Mouse (Mus musculus): ENCODE results near the gene Fam178b. TPM values are rescaled to one million over a fixed set of nuclear protein-coding genes. Genes with fewer than 3 reads are reported as not detected.
"Not testable (repeated sequence)": the region's sequence is repeated elsewhere in the genome, so short reads cannot be mapped to it uniquely, and the experiment has no call there.

The Fam178b gene
- polyA plus RNA-seq, 1 experiment from 2014 or later: 0.28 TPM

DNA sequence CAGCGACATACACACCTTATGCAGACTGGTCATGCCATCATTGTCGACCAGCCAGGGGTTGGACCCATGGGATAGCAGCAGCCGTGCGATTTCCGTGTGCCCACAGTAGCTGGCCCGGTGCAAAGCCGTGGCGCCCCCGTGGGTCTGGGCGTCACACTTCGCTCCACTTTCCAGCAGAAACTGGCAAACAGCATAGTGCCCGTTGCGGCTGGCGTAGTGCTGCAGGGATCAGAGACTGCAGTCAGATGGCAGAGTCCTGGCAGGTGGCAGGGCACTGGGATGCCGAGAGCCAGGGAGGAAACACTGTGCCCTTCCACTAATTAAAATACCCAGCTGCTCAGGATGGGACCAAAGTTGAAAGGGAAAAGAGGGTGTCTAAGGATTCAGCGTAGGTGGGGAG is 141.1 kb downstream of the Fam178b start:
- WGBS: 88% methylated on average over 16 of the region's 16 CpGs
- H3K27me3 ChIP-seq (replicated peaks; ENCODE audit: control insufficient read depth, insufficient read depth, low read length): no peaks in the 10 kb centered on the region
- no peak for ATAC-seq
- no peak overlapping the region for H3K27ac ChIP-seq (ENCODE audit: low read depth, low read length)
- H3K4me3 ChIP-seq (ENCODE audit: low read length): no peak overlapping the region
- H3K9ac ChIP-seq (ENCODE audit: low read depth, low read length): no peak overlapping the region
- no peaks in the 10 kb centered on the region for H3K9me3 ChIP-seq (ENCODE audit: control insufficient read depth, low read length)
- H3K4me2 ChIP-seq (ENCODE audit: low read length): no peak overlapping the region
- peaks cover 9% of the 10 kb centered on the region for H3K4me1 ChIP-seq (ENCODE audit: control insufficient read depth, insufficient read depth, low read depth, low read length)
- H3K36me3 ChIP-seq (ENCODE audit: control insufficient read depth, insufficient read depth, low read length): peaks cover 15% of the 10 kb centered on the region

DNA sequence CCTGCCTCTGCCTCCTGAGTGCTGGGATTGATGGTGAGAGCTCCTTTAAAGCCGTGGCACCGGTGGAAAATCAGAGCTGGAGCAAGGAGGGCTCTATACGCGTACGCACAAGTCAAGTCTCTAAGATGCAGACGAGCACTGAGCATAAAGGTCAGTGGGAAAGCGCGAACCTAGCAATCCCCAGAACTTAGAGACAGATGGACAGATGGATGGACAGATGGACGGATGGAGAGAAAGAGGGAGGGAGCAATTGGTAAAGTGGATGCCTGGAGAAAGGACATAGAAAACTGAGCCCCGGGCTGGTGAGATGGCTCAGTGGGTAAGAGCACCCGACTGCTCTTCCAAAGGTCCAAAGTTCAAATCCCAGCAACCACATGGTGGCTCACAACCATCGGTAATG is 142.2 kb downstream of the Fam178b start:
- no peak overlapping the region for H3K27ac ChIP-seq (ENCODE audit: low read depth, low read length)
- H3K4me3 ChIP-seq (ENCODE audit: low read length): no peak overlapping the region
- H3K9me3 ChIP-seq (ENCODE audit: control insufficient read depth, low read length): no peaks in the 10 kb centered on the region
- H3K4me2 ChIP-seq (ENCODE audit: low read length): no peak overlapping the region
- ATAC-seq: no peak
- H3K36me3 ChIP-seq (ENCODE audit: control insufficient read depth, insufficient read depth, low read length): peaks cover 15% of the 10 kb centered on the region
- 92% methylated on average over 12 of the region's 12 CpGs for WGBS
- H3K9ac ChIP-seq (ENCODE audit: low read depth, low read length): no peak overlapping the region
- H3K27me3 ChIP-seq (replicated peaks; ENCODE audit: control insufficient read depth, insufficient read depth, low read length): no peaks in the 10 kb centered on the region
- H3K4me1 ChIP-seq (ENCODE audit: control insufficient read depth, insufficient read depth, low read depth, low read length): peaks cover 7% of the 10 kb centered on the region; the same call in 1 of the 2 replicates

DNA sequence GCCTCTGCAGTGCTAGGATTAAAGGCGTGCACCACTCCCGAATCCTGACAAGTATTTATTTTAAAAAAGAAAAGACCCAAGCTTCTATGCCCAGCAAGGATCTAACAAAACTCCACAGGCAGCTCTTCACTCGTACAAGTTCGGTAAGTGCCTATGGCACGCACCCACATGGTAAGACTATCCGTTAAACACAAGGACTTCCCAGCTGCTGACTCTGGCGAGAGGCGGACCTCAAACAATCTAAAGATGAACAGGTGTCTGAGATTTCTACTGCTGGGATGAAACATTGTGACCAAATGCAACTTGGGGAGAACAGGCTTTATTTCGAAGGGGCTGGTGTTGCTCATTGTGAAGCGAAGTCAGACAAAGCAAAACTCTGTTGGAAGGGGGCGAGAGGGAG is 142.9 kb downstream of the Fam178b start:
- H3K9me3 ChIP-seq (ENCODE audit: control insufficient read depth, low read length): no peaks in the 10 kb centered on the region
- H3K9ac ChIP-seq (ENCODE audit: low read depth, low read length): no peak overlapping the region
- peaks cover 3% of the 10 kb centered on the region; the same call in 1 of the 2 replicates for H3K4me1 ChIP-seq (ENCODE audit: control insufficient read depth, insufficient read depth, low read depth, low read length)
- no peak for ATAC-seq
- no peak overlapping the region for H3K27ac ChIP-seq (ENCODE audit: low read depth, low read length)
- 91% methylated on average over 11 of the region's 11 CpGs for whole genome bisulfite sequencing
- no peak overlapping the region for H3K4me2 ChIP-seq (ENCODE audit: low read length)
- H3K27me3 ChIP-seq (replicated peaks; ENCODE audit: control insufficient read depth, insufficient read depth, low read length): no peaks in the 10 kb centered on the region
- peaks cover 15% of the 10 kb centered on the region for H3K36me3 ChIP-seq (ENCODE audit: control insufficient read depth, insufficient read depth, low read length)
- H3K4me3 ChIP-seq (ENCODE audit: low read length): no peak overlapping the region

DNA sequence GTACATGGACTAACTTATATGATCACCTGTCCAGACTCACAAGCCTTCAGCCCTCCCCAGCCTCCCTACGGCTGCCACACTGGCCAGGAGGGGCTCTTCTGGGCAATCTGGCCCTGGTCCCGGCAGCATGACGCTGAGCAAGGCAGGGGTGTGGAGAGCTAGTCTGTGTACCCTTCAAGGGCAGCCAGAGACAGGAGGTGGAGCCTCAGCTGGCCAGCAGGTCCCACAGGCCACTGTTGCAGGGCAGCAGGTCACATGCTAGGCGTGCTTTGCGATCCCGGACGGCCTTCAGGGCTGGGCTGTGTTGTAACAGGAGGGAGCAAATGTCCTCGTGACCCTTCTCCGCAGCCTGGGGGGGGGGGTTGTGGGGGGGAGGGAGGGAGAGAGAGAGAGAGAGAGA is 143.8 kb downstream of the Fam178b start, which contains the start of gene Gm42417:
Gene Gm42417 (minus strand): TSS at position 244 of the 400 bp plus-strand sequence.
- Histone ChIP-seq H3K27ac (ENCODE audit: low read depth, low read length) (no peak within 1 kb of the TSS), H3K9me3 (ENCODE audit: control insufficient read depth, low read length) (no peaks in the 10 kb centered on the region), H3K9ac (ENCODE audit: low read depth, low read length) (no peak within 1 kb of the TSS), H3K4me3 (ENCODE audit: low read length) (no peak within 1 kb of the TSS), H3K4me1 (ENCODE audit: control insufficient read depth, insufficient read depth, low read depth, low read length) (peaks cover 3% of the 10 kb centered on the region; the same call in 1 of the 2 replicates), H3K4me2 (ENCODE audit: low read length) (no peak within 1 kb of the TSS), H3K27me3 (replicated peaks; ENCODE audit: control insufficient read depth, insufficient read depth, low read length) (no peaks in the 10 kb centered on the region), H3K36me3 (ENCODE audit: control insufficient read depth, insufficient read depth, low read length) (peaks cover 15% of the 10 kb centered on the region)
- ATAC-seq: no peak
- 64% methylated on average over 5 of the region's 9 CpGs for WGBS

DNA sequence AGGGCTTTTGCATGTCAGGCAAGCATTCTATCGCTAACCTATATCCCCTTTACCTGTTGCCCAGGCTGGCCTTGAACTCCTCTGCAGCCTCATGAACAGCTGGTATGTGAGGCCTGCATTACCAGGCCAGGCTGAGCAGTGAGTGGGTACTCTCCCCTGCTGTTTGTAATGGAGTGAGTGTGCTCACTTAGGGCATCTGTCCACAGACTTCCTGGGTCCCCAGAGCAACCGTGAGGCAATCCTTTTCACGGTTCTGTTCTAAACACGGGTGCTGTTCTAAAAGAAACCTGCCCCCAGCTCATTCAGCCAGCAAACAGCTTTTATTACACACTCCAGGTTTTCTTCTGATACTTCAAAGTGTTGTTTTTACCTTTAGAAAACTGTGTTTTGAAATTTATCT is 144.3 kb downstream of the Fam178b start:
- H3K27ac ChIP-seq (ENCODE audit: low read depth, low read length): no peak overlapping the region
- H3K27me3 ChIP-seq (replicated peaks; ENCODE audit: control insufficient read depth, insufficient read depth, low read length): no peaks in the 10 kb centered on the region
- peaks cover 15% of the 10 kb centered on the region for H3K36me3 ChIP-seq (ENCODE audit: control insufficient read depth, insufficient read depth, low read length)
- WGBS: 89% methylated on average over 4 of the region's 4 CpGs
- no peak overlapping the region for H3K4me3 ChIP-seq (ENCODE audit: low read length)
- no peak overlapping the region for H3K4me2 ChIP-seq (ENCODE audit: low read length)
- no peak for ATAC-seq
- no peak overlapping the region for H3K9ac ChIP-seq (ENCODE audit: low read depth, low read length)
- H3K9me3 ChIP-seq (ENCODE audit: control insufficient read depth, low read length): no peaks in the 10 kb centered on the region
- peaks cover 3% of the 10 kb centered on the region; the same call in 1 of the 2 replicates for H3K4me1 ChIP-seq (ENCODE audit: control insufficient read depth, insufficient read depth, low read depth, low read length)

DNA sequence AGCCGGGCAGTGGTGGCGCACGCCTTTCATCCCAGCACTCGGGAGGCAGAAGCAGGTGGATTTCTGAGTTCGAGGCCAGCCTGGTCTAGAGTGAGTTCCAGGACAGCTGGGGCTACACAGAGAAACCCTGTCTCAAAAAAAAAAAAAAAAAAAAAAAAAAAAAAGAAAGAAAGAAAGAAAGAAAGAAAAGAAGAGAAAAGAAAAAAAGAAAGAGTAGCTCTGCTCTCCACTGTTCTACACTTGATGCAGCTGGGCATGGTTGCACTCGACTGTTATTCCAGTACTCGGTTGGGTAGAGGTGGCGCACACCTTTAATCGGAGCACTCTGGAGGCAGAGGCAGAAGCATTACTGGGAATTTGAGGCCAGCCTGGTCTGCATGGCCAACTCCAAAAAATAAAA is 146.2 kb downstream of the Fam178b start, which contains the start of gene Ankrd23:
Gene Ankrd23 (minus strand): TSS at position 101 of the 400 bp plus-strand sequence.
- H3K4me1 ChIP-seq (ENCODE audit: control insufficient read depth, insufficient read depth, low read depth, low read length); ATAC-seq; H3K4me2 ChIP-seq (ENCODE audit: low read length); H3K27me3 ChIP-seq (replicated peaks; ENCODE audit: control insufficient read depth, insufficient read depth, low read length); H3K4me3 ChIP-seq (ENCODE audit: low read length); H3K27ac ChIP-seq (ENCODE audit: low read depth, low read length); H3K9ac ChIP-seq (ENCODE audit: low read depth, low read length); H3K9me3 ChIP-seq (ENCODE audit: control insufficient read depth, low read length): not testable (repeated sequence)
- 93% methylated on average over 9 of the region's 9 CpGs for WGBS
- H3K36me3 ChIP-seq (ENCODE audit: control insufficient read depth, insufficient read depth, low read length): peaks cover 13% of the 10 kb centered on the region

DNA sequence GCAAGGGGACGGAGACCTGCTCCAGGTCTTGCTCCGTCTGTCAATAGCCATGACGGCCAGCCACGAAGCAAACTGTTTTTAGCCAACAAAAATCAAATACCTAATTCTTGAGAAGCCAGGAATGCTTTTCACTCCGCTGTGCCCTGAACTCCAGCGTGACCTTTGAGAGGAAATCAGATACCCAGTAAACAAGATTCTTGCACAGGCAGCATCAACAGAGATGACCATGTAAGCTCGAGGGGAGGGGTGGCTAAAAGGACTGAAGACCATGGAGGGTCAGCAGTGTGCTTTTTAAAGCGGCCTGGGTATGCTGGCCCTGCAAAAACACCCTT is 146.6 kb downstream of the Fam178b start:
- no peaks in the 10 kb centered on the region for H3K27me3 ChIP-seq (replicated peaks; ENCODE audit: control insufficient read depth, insufficient read depth, low read length)
- H3K9me3 ChIP-seq (ENCODE audit: control insufficient read depth, low read length): no peaks in the 10 kb centered on the region
- peaks cover 3% of the 10 kb centered on the region; the same call in 1 of the 2 replicates for H3K4me1 ChIP-seq (ENCODE audit: control insufficient read depth, insufficient read depth, low read depth, low read length)
- peaks cover 10% of the 10 kb centered on the region for H3K36me3 ChIP-seq (ENCODE audit: control insufficient read depth, insufficient read depth, low read length)
- no peak overlapping the region for H3K27ac ChIP-seq (ENCODE audit: low read depth, low read length)
- H3K9ac ChIP-seq (ENCODE audit: low read depth, low read length): no peak overlapping the region
- 76% methylated on average over 8 of the region's 8 CpGs for WGBS
- no peak for ATAC-seq
- no peak overlapping the region for H3K4me3 ChIP-seq (ENCODE audit: low read length)
- no peak overlapping the region for H3K4me2 ChIP-seq (ENCODE audit: low read length)

DNA sequence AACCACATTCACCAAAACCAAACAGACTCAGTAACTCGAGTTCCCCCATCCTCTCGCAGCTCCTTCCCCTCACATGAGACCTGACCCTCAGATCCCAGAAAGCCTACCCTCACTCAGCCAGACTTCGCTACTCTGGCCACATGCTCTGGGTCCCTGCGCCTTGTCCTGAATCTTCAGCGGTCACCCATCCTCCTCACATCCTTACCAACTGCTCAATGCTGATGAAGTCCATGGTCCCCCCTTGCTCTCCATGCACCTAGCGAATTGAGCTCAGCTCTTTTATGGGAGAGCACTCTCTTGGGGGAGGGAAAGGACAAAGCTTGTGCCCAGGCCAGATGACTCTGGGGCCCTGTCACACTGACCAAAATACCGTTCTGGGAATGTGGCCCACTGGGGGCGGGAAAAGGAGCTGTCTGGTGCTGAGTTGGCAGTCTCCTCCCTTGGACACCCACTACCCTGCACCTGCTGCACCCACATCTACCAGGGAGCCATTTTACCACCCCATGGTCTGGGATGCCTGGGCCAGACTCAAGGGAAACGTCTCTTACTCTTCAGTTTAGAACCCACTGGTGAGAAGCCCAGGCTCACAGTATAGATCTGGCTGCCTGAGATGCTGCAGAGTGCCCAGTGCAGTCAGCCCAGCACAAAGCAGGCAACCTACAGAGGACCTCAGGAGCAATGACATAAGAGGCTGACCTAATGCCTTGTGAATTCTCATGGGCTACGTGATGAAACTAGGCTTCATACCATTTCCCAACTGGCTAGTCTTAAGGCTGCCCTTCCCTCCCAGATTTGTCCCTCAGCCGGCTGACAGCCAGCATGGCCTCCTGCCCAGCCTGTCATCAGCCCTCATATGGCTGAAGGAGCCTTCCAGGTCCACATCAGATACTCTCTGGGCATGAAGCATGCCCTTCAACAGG is 147.2 kb downstream of the Fam178b start:
- Histone ChIP-seq H3K27me3 (replicated peaks; ENCODE audit: control insufficient read depth, insufficient read depth, low read length) (no peaks in the 10 kb centered on the region), H3K4me3 (ENCODE audit: low read length) (no peak overlapping the region), H3K9ac (ENCODE audit: low read depth, low read length) (no peak overlapping the region), H3K4me1 (ENCODE audit: control insufficient read depth, insufficient read depth, low read depth, low read length) (peaks cover 3% of the 10 kb centered on the region; the same call in 1 of the 2 replicates), H3K4me2 (ENCODE audit: low read length) (no peak overlapping the region), H3K36me3 (ENCODE audit: control insufficient read depth, insufficient read depth, low read length) (peaks cover 7% of the 10 kb centered on the region; the same call in 1 of the 2 replicates), H3K9me3 (ENCODE audit: control insufficient read depth, low read length) (no peaks in the 10 kb centered on the region), H3K27ac (ENCODE audit: low read depth, low read length) (no peak overlapping the region)
- ATAC-seq: no peak; the same call in 1 of the 2 replicates
- WGBS: 84% methylated on average over 11 of the region's 11 CpGs

DNA sequence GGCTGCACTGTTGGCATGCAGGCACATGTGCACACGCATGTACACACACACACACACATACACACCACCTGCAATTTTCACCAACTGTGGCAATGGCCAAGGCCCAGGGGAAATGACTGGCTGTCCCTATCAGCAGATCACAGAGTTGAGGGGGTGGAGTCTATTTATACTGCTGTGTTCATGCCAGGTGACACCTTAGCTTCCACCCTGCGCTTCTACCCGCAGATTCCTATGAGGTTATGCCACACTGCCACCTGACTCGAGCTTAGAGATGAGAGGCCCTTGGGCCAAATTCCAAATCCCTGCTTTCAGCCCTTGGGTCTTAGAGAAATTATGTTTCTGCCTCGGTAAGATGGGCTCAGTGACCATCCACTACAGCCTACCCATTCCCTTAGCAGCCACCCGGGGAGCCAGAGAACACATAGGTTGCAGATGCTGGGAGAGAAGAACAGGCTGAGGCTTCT is 148.4 kb downstream of the Fam178b start:
- H3K9ac ChIP-seq (ENCODE audit: low read depth, low read length): no peak overlapping the region
- 88% methylated on average over 6 of the region's 6 CpGs for WGBS
- H3K27ac ChIP-seq (ENCODE audit: low read depth, low read length): no peak overlapping the region
- H3K9me3 ChIP-seq (ENCODE audit: control insufficient read depth, low read length): no peaks in the 10 kb centered on the region
- no peak overlapping the region for H3K4me2 ChIP-seq (ENCODE audit: low read length)
- ATAC-seq: no peak
- H3K4me1 ChIP-seq (ENCODE audit: control insufficient read depth, insufficient read depth, low read depth, low read length): peaks cover 3% of the 10 kb centered on the region; the same call in 1 of the 2 replicates
- H3K27me3 ChIP-seq (replicated peaks; ENCODE audit: control insufficient read depth, insufficient read depth, low read length): no peaks in the 10 kb centered on the region
- H3K36me3 ChIP-seq (ENCODE audit: control insufficient read depth, insufficient read depth, low read length): peaks cover 3% of the 10 kb centered on the region; the same call in 1 of the 2 replicates
- no peak overlapping the region for H3K4me3 ChIP-seq (ENCODE audit: low read length)
